In genomic region chr9:121928498-121928897, GRCm38 (mm10) we compare ENCODE assay signal across 8 mouse cellular contexts. TPM values are rescaled to one million over a fixed set of nuclear protein-coding genes. Genes with fewer than 3 reads are reported as not detected.
DNase-seq lines count a peak whose midpoint lies in the region; ATAC-seq lines count a peak whose summit lies in the region.

No protein-coding gene starts in this region.

- no peaks in the 10 kb centered on the region for H3K9me3 ChIP-seq in forebrain, embryonic 14.5 days (replicated peaks; ENCODE audit: control insufficient read depth, low read length)
- H3K9me3 ChIP-seq in forebrain, embryonic 16.5 days (ENCODE audit: control insufficient read depth, low read length): no peaks in the 10 kb centered on the region

- H3K4me3 ChIP-seq in forebrain, embryonic 14.5 days (ENCODE audit: low read depth, low read length): no peak overlapping the region
- H3K4me3 ChIP-seq in forebrain, embryonic 16.5 days (replicated peaks; ENCODE audit: low read length): no peak overlapping the region

- H3K27ac ChIP-seq in forebrain, embryonic 14.5 days (ENCODE audit: low read depth, low read length): no peak overlapping the region
- no peak overlapping the region for H3K27ac ChIP-seq in forebrain, embryonic 16.5 days (ENCODE audit: low read length)

- no peaks in the 10 kb centered on the region for H3K27me3 ChIP-seq in forebrain, embryonic 14.5 days (replicated peaks; ENCODE audit: control insufficient read depth, insufficient read depth, low read length)
- no peaks in the 10 kb centered on the region for H3K27me3 ChIP-seq in forebrain, embryonic 16.5 days (replicated peaks; ENCODE audit: control insufficient read depth, insufficient read depth, low read length)

- 0 out of 2 replicates have a peak, but pooled peaks have one; percentile 10 for ATAC-seq in forebrain, embryonic 14.5 days
- ATAC-seq in forebrain, embryonic 16.5 days: no peak

- H3K4me1 ChIP-seq in forebrain, embryonic 14.5 days (ENCODE audit: control insufficient read depth, insufficient read depth, low read length): no peaks in the 10 kb centered on the region
- H3K4me1 ChIP-seq in forebrain, embryonic 16.5 days (replicated peaks; ENCODE audit: control insufficient read depth, insufficient read depth, low read length): no peaks in the 10 kb centered on the region

- no peak overlapping the region for H3K9ac ChIP-seq in forebrain, embryonic 14.5 days (ENCODE audit: low read length)
- no peak overlapping the region for H3K9ac ChIP-seq in forebrain, embryonic 16.5 days (replicated peaks; ENCODE audit: low read depth, low read length)

- peak; percentile 61 for DNase-seq in forebrain, embryonic 14.5 days (ENCODE audit: low spot score)
- DNase-seq in urinary bladder, postnatal 25 days (ENCODE audit: low spot score): peak; percentile 47
- no peak for DNase-seq in urinary bladder, postnatal 10 days (ENCODE audit: low spot score)
- DNase-seq in embryo, embryonic 11 days: peak; percentile 49
- peak; percentile 23 to 75 for DNase-seq in kidney, postnatal 36 days
- DNase-seq in lung, postnatal 36 days: peak; percentile 68
- peak; percentile 53 to 81 for DNase-seq in spleen, postnatal 10 days (ENCODE audit: low spot score in 2 of 2)

- no peak overlapping the region for H3K4me2 ChIP-seq in forebrain, embryonic 14.5 days (ENCODE audit: low read length)
- no peak overlapping the region for H3K4me2 ChIP-seq in forebrain, embryonic 16.5 days (ENCODE audit: low read length)

- 27% methylated on average over 2 of the region's 2 CpGs for WGBS in forebrain, embryonic 14.5 days
- WGBS in forebrain, embryonic 16.5 days: 21% methylated on average over 2 of the region's 2 CpGs

- no peaks in the 10 kb centered on the region for H3K36me3 ChIP-seq in forebrain, embryonic 14.5 days (ENCODE audit: control insufficient read depth, insufficient read depth, low read length)
- H3K36me3 ChIP-seq in forebrain, embryonic 16.5 days (ENCODE audit: control insufficient read depth, insufficient read depth): no peaks in the 10 kb centered on the region

RNA-seq across cellular contexts. Expression of gene Cyp8b1, which starts 12.4 kb away (rescaled TPM):
- polyA plus RNA-seq in forebrain, embryonic 14.5 days (2014; fragmentation: Nextera tagmentation; extraction: Ambion mirVana): not detected in 2 replicates
- not detected in 2 replicates for polyA plus RNA-seq in forebrain, embryonic 16.5 days (2015; fragmentation: Nextera tagmentation; extraction: Ambion mirVana)

RNA-seq across cellular contexts. Expression of gene Fam198a, which starts 22.3 kb away (rescaled TPM):
- polyA plus RNA-seq in forebrain, embryonic 14.5 days (2014; fragmentation: Nextera tagmentation; extraction: Ambion mirVana): 0.89 and 1.3 TPM in 2 replicates
- 1.6 and 1.8 TPM in 2 replicates for polyA plus RNA-seq in forebrain, embryonic 16.5 days (2015; fragmentation: Nextera tagmentation; extraction: Ambion mirVana)

RNA-seq across cellular contexts. Expression of gene Ackr2, which starts 30.3 kb away (rescaled TPM):
- 2.0 and 2.1 TPM in 2 replicates for polyA plus RNA-seq in forebrain, embryonic 14.5 days (2014; fragmentation: Nextera tagmentation; extraction: Ambion mirVana)
- polyA plus RNA-seq in forebrain, embryonic 16.5 days (2015; fragmentation: Nextera tagmentation; extraction: Ambion mirVana): 2.6 and 3.0 TPM in 2 replicates
